Mouse (Mus musculus) ES-E14 (cell line): ENCODE measurements around the gene Carhsp1.

ENCODE experiments used
- MAFK ChIP-seq: IDR thresholded peaks from 2 replicates; pipeline ENCODE4 v1.6.1; 2014; ENCODE audit warnings: mild to moderate bottlenecking, low read depth, low read length, inconsistent platforms; ENCODE audit not compliant: insufficient read depth
- ZC3H11A ChIP-seq: IDR thresholded peaks from 2 replicates; pipeline ENCODE4 v1.6.1; 2012; ENCODE audit warnings: low read depth, mild to moderate bottlenecking, inconsistent platforms, low read length, borderline replicate concordance
- ZNF384 ChIP-seq: IDR thresholded peaks from 2 replicates; pipeline ENCODE4 v1.6.1; 2012; ENCODE audit warnings: low read depth, low read length, inconsistent platforms

DNA sequence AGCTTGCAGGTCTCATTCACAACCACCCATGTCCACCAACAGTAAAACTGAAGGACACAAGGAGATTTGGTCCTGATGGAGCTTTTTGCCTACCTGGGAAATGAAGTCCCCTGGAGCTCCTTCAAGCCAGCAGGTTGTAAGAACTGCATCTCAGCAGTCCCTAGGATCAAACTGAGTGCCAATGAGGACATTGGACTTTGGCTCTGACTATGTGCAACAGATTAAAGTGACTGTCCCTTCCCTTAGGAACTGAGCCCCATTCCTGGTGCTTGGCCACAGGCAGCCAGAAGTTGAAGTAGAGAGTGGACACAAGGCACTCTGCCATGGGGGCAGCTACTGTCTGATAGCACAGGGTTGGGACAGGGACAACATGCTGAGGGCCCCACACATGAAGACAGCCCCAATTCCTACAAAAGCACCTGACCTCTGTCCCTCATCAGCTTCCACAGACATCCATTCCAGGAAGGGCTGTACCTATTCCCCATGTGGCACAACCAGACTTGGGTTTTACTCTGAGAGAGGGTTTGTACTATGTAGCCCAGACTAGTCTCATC lies 15.7 kb upstream of the Carhsp1 start:
- no peak for TF ChIP-seq ZC3H11A
- no peak for TF ChIP-seq ZNF384
- TF ChIP-seq MAFK: no peak
